Mouse (Mus musculus) brown adipose tissue, adult 24 weeks (tissue): ENCODE measurements around the gene Rnf225. TPM values are rescaled to one million over a fixed set of nuclear protein-coding genes. Genes with fewer than 3 reads are reported as not detected.
"Not testable (repeated sequence)": the region's sequence is repeated elsewhere in the genome, so short reads cannot be mapped to it uniquely, and the experiment has no call there.

Experiments used
- H3K27ac ChIP-seq: fragments of 200-500 bp; replicated peaks from 2 replicates; pipeline ENCODE4 v1.5.1; 2012; ENCODE audit warnings: low read depth, mild to moderate bottlenecking, low read length
- H3K4me1 ChIP-seq: fragments of 200-500 bp; 2 replicates; pipeline ENCODE4 v1.6.1; 2012; ENCODE audit warnings: low read length, mixed read lengths; ENCODE audit not compliant: control insufficient read depth, insufficient read depth, insufficient read length
- H3K4me3 ChIP-seq: fragments of 200-500 bp; 2 replicates; pipeline ENCODE4 v1.5.1; 2012; ENCODE audit warnings: low read depth, mild to moderate bottlenecking, low read length, moderate library complexity; ENCODE audit not compliant: insufficient read depth
- polyA plus RNA-seq: library from polyadenylated mRNA; stranded (reverse); fragments of >200 nt; gene quantifications from 2 replicates; pipeline ENCODE4 v1.2.4, GENCODE M21; 2012; ENCODE audit not compliant: missing spikeins, insufficient read depth, insufficient read length

Gene Rnf225
- polyA plus RNA-seq, 1 experiment = not detected

GRCm38 (mm10) chr7:12913556-12913955 lies 13.7 kb upstream of the Rnf225 start:
- Histone ChIP-seq H3K27ac (no peak overlapping the region), H3K4me3 (no peak overlapping the region), H3K4me1 (no peaks in the 10 kb centered on the region; the same call in 1 of the 2 replicates)

GRCm38 (mm10) chr7:12920495-12920894 lies 6.7 kb upstream of the Rnf225 start:
- H3K27ac ChIP-seq, H3K4me1 ChIP-seq, H3K4me3 ChIP-seq: not testable (repeated sequence)

GRCm38 (mm10) chr7:12921318-12921704 lies 5.9 kb upstream of the Rnf225 start:
- H3K4me1 ChIP-seq = peaks cover 6% of the 10 kb centered on the region; the same call in 1 of the 2 replicates
- peak overlapping the region; percentile 75 for H3K4me3 ChIP-seq
- peak overlapping the region; percentile 96 for H3K27ac ChIP-seq

GRCm38 (mm10) chr7:12921705-12922465 lies 5.3 kb upstream of the Rnf225 start, which contains the start of gene Rps5:
TSS of gene Rps5 (plus strand) at chr7:12922290.
- Histone ChIP-seq H3K4me1 (peaks cover 6% of the 10 kb centered on the region; the same call in 1 of the 2 replicates), H3K27ac (peak within 1 kb of the TSS; percentile 96), H3K4me3 (peak within 1 kb of the TSS; percentile 82)

- Histone ChIP-seq H3K4me1 (peaks cover 6% of the 10 kb centered on the region; the same call in 1 of the 2 replicates), H3K27ac (no peak overlapping the region), H3K4me3 (peak overlapping the region; percentile 82)
These were observed 4.5 kb upstream of the Rnf225 start for GRCm38 (mm10) chr7:12922729-12923128.

- no peak overlapping the region for H3K4me3 ChIP-seq
- H3K4me1 ChIP-seq = peaks cover 6% of the 10 kb centered on the region
- H3K27ac ChIP-seq = no peak overlapping the region
These were observed 900 bp upstream of the Rnf225 start for GRCm38 (mm10) chr7:12926316-12926715.

- peak overlapping the region; percentile 30; the same call in 1 of the 2 replicates for H3K4me3 ChIP-seq
- no peak overlapping the region for H3K27ac ChIP-seq
- peaks cover 2% of the 10 kb centered on the region for H3K4me1 ChIP-seq
These were observed 725 bp downstream of the Rnf225 start for GRCm38 (mm10) chr7:12927693-12928589.

- no peak overlapping the region for H3K27ac ChIP-seq
- no peak overlapping the region for H3K4me3 ChIP-seq
- H3K4me1 ChIP-seq = no peaks in the 10 kb centered on the region
These were observed 6.5 kb downstream of the Rnf225 start for GRCm38 (mm10) chr7:12933615-12934140.

- Histone ChIP-seq H3K4me1 (no peaks in the 10 kb centered on the region), H3K4me3 (no peak overlapping the region), H3K27ac (no peak overlapping the region)
These were observed 7.6 kb downstream of the Rnf225 start for GRCm38 (mm10) chr7:12934808-12935207.

GRCm38 (mm10) chr7:12937254-12937803 lies 10.1 kb downstream of the Rnf225 start:
- not testable (repeated sequence) for H3K4me3 ChIP-seq, H3K27ac ChIP-seq, H3K4me1 ChIP-seq

- Histone ChIP-seq H3K4me3 (no peak overlapping the region), H3K4me1 (no peaks in the 10 kb centered on the region), H3K27ac (no peak overlapping the region)
These were observed 13.4 kb downstream of the Rnf225 start for GRCm38 (mm10) chr7:12940599-12940998.

GRCm38 (mm10) chr7:12943488-12943887 lies 16.3 kb downstream of the Rnf225 start:
- no peaks in the 10 kb centered on the region for H3K4me1 ChIP-seq
- H3K27ac ChIP-seq = no peak overlapping the region
- H3K4me3 ChIP-seq = no peak overlapping the region

GRCm38 (mm10) chr7:12949032-12949871 lies 22.0 kb downstream of the Rnf225 start:
- Histone ChIP-seq H3K4me1 (no peaks in the 10 kb centered on the region), H3K27ac (peak overlapping the region; percentile 75)

GRCm38 (mm10) chr7:12949872-12950229 lies 22.6 kb downstream of the Rnf225 start:
- H3K4me1 ChIP-seq = no peaks in the 10 kb centered on the region
- H3K27ac ChIP-seq = peak overlapping the region; percentile 75
- H3K4me3 ChIP-seq = peak overlapping the region; percentile 70

More at GRCm38 (mm10) chr7:12949032-12949871, 22.0 kb downstream of the Rnf225 start:
- peak overlapping the region; percentile 70 for H3K4me3 ChIP-seq
